Mouse (Mus musculus): Measurements from ENCODE around the gene Slc39a11. TPM values are rescaled to one million over a fixed set of nuclear protein-coding genes. Genes with fewer than 3 reads are reported as not detected.
"Not testable (repeated sequence)": the region's sequence is repeated elsewhere in the genome, so short reads cannot be mapped to it uniquely, and the experiment has no call there.

Slc39a11 gene
- polyA plus RNA-seq, 1 experiment from 2014 or later, result 32.3 TPM

DNA sequence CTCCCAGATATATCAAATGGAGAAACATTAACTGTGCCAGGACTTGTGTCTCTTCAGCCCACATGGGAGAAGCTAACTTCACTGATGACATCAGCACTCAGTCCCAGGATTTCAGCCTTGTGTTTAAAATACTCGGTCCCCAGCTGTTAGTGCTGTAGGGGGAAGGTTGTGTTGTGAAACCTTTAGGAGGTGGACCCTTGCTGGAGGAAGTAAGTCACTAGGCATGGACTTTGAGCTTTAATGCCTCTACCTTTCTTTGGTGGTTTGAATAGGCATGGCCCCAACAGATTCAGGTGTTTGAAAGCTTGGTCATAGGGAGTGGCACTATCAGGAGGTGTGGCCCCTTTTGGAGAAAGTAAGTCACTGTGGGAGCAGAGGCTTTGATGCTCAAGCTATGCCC lies 80.9 kb downstream of the Slc39a11 start:
- H3K36me3 ChIP-seq, result no peaks in the 10 kb centered on the region
- no peak overlapping the region for H3K4me2 ChIP-seq (replicated peaks)
- H3K9ac ChIP-seq, result no peak overlapping the region
- no peak overlapping the region for H3K4me3 ChIP-seq
- peaks cover 30% of the 10 kb centered on the region for H3K4me1 ChIP-seq
- H3K9me3 ChIP-seq (replicated peaks), result no peaks in the 10 kb centered on the region
- WGBS, result 81% methylated on average over 1 of the region's 1 CpGs
- no peak overlapping the region for H3K27ac ChIP-seq
- no peaks in the 10 kb centered on the region for H3K27me3 ChIP-seq
- ATAC-seq (ENCODE audit: low FRiP score), result no peak

DNA sequence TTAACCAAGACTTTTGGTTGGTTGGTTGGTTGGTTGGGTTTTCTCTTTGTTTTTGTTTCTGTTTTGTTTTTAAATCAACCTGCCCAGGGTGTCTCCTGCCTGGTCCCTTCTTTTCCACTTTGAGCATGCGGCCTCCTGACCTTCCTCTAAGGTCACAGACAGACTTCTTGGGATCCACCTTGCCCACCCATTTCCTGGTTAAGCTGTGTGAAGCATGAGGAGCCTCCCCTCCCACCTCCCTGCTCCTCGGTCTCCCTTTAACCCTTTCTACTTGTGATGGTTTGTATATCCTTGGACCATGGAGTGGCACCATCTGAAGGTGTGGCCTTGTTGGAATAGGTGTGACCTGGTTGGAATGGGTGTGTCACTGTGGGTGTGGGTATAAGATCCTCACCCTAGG lies 82.0 kb downstream of the Slc39a11 start:
- ATAC-seq (ENCODE audit: low FRiP score); H3K27ac ChIP-seq; H3K4me2 ChIP-seq (replicated peaks); H3K36me3 ChIP-seq; H3K9ac ChIP-seq; H3K27me3 ChIP-seq; H3K9me3 ChIP-seq (replicated peaks); H3K4me3 ChIP-seq: not testable (repeated sequence)
- peaks cover 29% of the 10 kb centered on the region for H3K4me1 ChIP-seq
- 90% methylated on average over 2 of the region's 2 CpGs for WGBS

DNA sequence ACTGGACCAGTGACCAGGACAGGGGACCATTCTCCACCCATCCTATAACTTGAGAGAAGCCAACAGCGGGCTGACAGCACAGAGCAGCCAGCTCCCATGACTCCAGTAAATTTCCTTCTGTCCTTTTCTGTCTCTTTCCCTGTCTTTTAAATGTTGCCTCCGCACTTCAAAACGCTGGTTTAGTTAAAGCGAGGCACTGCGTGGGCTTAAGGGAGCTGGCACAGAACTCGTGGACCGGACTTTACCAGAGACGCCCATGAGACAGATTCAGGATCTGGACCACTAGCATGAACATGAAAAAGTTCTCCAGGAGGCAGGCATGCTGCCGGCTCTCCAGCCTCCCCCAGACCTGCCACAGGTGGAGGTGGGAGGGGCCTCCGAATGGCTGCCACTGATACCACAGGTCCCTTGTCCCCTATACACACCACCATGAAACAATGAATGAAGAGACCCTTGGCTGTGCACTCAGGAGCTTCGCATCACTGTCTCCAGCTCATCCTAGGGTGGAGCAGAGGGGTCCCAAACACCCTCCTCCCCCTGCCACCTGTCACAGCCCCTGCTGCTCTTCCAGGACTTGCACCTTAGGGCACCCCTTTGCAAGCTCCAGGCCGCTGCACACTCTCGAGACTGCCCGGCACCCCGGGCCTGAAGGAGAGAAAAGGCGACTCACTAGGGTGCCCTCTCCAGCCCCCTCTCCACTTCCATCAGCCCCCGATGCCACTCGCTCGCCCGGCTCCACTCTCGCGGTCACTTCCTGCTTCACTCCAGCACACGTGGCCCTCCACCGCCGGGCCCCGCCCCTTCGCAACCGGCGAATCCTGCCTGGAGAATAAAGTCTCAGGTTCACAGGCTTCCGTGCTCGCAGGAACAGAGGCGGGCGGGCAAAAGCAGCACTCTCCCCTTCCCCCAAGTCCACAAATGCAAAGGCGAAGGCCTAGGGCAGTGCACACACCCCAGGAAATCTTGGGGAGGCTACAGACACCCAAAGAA lies 84.6 kb downstream of the Slc39a11 start:
- H3K4me1 ChIP-seq, result peaks cover 19% of the 10 kb centered on the region
- peak overlapping the region; percentile 63 for H3K4me3 ChIP-seq
- no peak overlapping the region for H3K27ac ChIP-seq
- WGBS, result 7% methylated on average over 34 of the region's 34 CpGs
- peak overlapping the region; percentile 97 for H3K4me2 ChIP-seq (replicated peaks)
- H3K36me3 ChIP-seq, result no peaks in the 10 kb centered on the region
- no peaks in the 10 kb centered on the region for H3K27me3 ChIP-seq
- H3K9ac ChIP-seq, result peak overlapping the region; percentile 78
- ATAC-seq (ENCODE audit: low FRiP score), result peak; percentile 85
- H3K9me3 ChIP-seq (replicated peaks), result no peaks in the 10 kb centered on the region

DNA sequence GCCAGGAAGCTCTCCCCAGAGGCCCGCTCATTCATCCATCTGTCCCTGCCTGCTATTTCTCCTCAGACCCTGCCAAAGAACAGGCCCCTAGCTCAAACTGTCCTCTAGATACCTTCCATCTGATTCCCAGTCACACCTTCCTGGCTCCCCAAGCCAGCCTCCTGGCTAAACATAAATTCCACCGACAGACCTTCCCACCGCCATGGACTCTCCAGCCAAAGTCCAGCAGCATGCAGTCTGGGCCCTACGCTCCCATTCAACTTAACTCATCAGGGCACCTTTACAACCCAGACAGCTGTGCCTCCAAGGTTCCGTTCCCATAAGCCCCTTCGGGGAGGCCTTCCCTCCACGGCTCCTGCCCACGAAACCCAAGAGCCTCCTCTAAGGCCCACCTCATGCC lies 87.6 kb downstream of the Slc39a11 start:
- H3K4me1 ChIP-seq, result peaks cover 21% of the 10 kb centered on the region
- H3K9ac ChIP-seq, result no peak overlapping the region
- no peak overlapping the region for H3K4me3 ChIP-seq
- H3K4me2 ChIP-seq (replicated peaks), result no peak overlapping the region
- WGBS, result 91% methylated on average over 8 of the region's 8 CpGs
- H3K27ac ChIP-seq, result no peak overlapping the region
- no peaks in the 10 kb centered on the region for H3K27me3 ChIP-seq
- no peaks in the 10 kb centered on the region for H3K36me3 ChIP-seq
- no peaks in the 10 kb centered on the region for H3K9me3 ChIP-seq (replicated peaks)
- no peak for ATAC-seq (ENCODE audit: low FRiP score)

DNA sequence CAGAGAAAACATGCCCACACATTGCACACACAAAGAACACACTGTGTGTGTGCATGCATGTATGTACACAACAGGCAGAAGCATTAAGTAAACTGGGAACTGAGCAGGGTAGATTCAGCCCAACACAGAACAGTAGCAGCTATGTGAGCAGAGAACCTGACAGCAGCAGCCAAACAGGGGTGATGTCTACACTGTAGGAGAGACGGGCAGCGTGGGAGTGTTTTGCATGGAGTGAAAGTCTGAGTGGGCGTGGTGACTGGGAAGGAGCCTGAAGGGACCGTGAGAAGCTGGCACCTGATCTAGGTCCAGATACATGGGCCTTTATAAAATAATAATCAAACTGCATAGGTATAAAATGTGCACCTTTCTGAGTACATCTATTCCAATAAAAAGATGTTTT lies 89.7 kb downstream of the Slc39a11 start:
- Histone ChIP-seq H3K4me3 (no peak overlapping the region), H3K9ac (no peak overlapping the region), H3K9me3 (replicated peaks) (no peaks in the 10 kb centered on the region), H3K4me1 (peaks cover 14% of the 10 kb centered on the region), H3K4me2 (replicated peaks) (no peak overlapping the region), H3K27ac (no peak overlapping the region), H3K36me3 (no peaks in the 10 kb centered on the region), H3K27me3 (no peaks in the 10 kb centered on the region)
- 81% methylated on average over 4 of the region's 4 CpGs for WGBS
- no peak for ATAC-seq (ENCODE audit: low FRiP score)

DNA sequence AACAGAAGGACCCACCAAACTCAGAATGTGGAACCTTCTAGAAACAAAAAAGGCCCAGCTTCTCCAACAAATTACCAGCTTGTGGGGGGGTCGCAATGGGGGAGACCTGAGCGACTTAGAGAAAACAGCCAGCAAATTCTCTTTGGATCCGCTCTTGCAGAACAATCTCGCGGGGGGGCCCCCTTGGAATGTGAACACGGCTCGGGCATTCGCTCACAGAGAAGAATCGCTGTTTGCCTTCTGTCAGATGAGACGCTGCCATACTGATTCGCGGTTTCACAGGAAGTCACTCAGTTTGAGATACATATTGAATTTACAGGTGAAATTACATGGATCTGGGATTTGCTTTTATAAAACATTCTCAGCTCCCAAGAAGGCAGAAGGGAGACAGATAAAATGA lies 91.4 kb downstream of the Slc39a11 start:
- no peak overlapping the region for H3K4me2 ChIP-seq (replicated peaks)
- no peak overlapping the region for H3K4me3 ChIP-seq
- H3K27me3 ChIP-seq, result no peaks in the 10 kb centered on the region
- 55% methylated on average over 12 of the region's 12 CpGs for WGBS
- no peaks in the 10 kb centered on the region for H3K9me3 ChIP-seq (replicated peaks)
- no peak for ATAC-seq (ENCODE audit: low FRiP score)
- no peaks in the 10 kb centered on the region for H3K36me3 ChIP-seq
- no peak overlapping the region for H3K9ac ChIP-seq
- H3K4me1 ChIP-seq, result peaks cover 6% of the 10 kb centered on the region
- H3K27ac ChIP-seq, result no peak overlapping the region

DNA sequence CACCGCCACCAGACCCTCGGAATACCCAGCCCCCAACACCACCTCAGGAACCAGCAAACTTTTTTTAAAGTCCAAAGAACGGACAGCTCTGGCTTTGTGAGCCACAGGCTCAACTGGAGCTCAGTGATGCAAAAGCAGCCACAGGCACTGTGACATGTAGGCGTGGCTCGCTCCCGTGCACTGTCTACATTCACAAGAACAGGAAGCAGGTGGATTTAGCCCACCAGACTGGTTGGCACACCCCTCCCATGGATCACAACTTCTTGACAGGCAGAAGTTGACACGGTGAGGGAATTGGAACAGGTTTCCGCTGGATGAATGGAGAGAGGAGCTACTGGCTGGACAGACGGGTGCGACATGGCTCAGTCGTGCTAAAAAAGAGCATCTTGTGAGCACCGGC lies 93.7 kb downstream of the Slc39a11 start:
- Histone ChIP-seq H3K4me1 (peaks cover 20% of the 10 kb centered on the region), H3K4me3 (no peak overlapping the region), H3K9ac (no peak overlapping the region), H3K27me3 (no peaks in the 10 kb centered on the region), H3K36me3 (no peaks in the 10 kb centered on the region), H3K4me2 (replicated peaks) (no peak overlapping the region), H3K27ac (no peak overlapping the region), H3K9me3 (replicated peaks) (no peaks in the 10 kb centered on the region)
- WGBS, result 88% methylated on average over 12 of the region's 12 CpGs
- ATAC-seq (ENCODE audit: low FRiP score), result no peak

DNA sequence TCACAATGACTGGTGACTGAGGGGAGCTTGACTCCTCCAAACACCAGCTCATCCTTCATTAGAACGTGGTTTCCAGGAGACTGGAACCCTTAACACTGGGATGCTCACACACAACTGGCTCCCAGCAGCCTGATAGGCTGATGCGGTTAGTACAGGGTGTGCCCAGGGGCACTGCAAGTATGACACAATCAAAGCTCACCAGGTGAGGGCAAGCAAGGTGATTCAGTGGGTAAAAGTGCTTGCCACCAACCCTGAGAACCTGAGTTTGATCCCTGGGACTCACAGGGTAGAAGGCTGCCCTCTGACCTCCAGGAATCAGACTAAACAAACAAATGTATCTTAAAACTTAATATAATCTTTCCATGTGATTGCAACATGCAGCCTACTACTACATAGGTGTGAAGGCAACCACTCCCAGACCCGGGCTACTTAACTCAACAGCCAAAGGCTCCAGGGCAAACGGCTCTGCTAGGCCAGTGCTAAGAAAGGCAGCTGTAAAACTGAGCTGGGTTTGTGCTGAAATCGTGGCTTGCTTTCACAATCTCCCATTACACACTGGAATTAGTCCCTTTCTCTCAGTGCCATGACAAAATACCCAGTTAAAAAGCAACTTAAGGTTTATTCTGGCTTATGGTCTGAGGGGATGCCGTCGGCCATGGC lies 95.0 kb downstream of the Slc39a11 start:
- Histone ChIP-seq H3K27me3 (no peaks in the 10 kb centered on the region), H3K4me1 (peaks cover 17% of the 10 kb centered on the region), H3K9me3 (replicated peaks) (no peaks in the 10 kb centered on the region), H3K36me3 (no peaks in the 10 kb centered on the region), H3K4me2 (replicated peaks) (no peak overlapping the region), H3K4me3 (no peak overlapping the region), H3K27ac (no peak overlapping the region), H3K9ac (no peak overlapping the region)
- WGBS, result 89% methylated on average over 7 of the region's 7 CpGs
- no peak for ATAC-seq (ENCODE audit: low FRiP score)

DNA sequence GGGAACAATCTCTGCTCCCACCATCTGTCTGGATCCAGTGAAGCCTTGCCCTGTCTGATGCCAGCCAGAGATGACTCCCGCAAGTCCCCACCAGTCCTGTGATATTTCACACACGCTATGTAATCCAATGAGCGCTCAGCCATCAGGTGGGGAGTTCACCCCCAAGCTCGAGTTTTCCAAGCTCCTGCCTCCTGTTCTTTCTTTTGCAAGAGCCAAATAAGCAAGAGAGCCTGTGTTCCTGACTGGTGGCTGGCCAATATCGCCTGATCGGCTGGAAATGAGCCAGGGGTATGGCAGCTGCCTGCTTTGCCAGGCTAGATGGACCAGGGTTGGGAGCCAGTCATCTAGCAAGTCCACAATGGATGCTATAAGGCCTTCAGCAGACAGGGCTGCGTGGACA lies 95.7 kb downstream of the Slc39a11 start:
- 85% methylated on average over 7 of the region's 7 CpGs for WGBS

DNA sequence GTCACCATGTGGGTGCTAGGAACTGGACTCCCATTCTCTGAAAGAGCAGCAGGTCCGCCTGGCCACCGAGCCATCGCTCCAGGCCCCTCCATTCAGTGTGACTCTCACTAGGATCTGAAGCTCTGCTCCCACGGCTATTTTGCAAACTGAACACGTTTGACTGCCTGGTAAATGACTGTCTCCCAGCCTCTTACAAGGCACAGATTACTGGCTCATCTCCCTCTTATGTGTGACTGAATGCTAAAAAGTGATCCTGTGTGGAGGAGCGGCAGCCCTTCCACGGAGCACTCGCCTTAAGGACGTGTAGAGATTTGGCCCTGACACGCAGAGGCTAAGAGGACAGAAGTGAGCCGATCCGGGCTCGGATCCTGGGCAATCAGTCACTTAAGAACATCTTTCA lies 96.3 kb downstream of the Slc39a11 start:
- Histone ChIP-seq H3K4me2 (replicated peaks) (no peak overlapping the region), H3K27me3 (no peaks in the 10 kb centered on the region), H3K9me3 (replicated peaks) (no peaks in the 10 kb centered on the region), H3K27ac (0 out of 2 replicates have a peak overlapping the region, but pooled peaks have one; percentile 18), H3K36me3 (no peaks in the 10 kb centered on the region), H3K4me3 (no peak overlapping the region), H3K9ac (no peak overlapping the region), H3K4me1 (peaks cover 17% of the 10 kb centered on the region)
- 84% methylated on average over 13 of the region's 13 CpGs for WGBS
- ATAC-seq (ENCODE audit: low FRiP score), result no peak

More for the DNA sequence above, 95.7 kb downstream of the Slc39a11 start:
- Histone ChIP-seq H3K27ac (no peak overlapping the region), H3K4me2 (replicated peaks) (no peak overlapping the region), H3K9me3 (replicated peaks) (no peaks in the 10 kb centered on the region), H3K9ac (no peak overlapping the region), H3K4me1 (peaks cover 17% of the 10 kb centered on the region), H3K36me3 (no peaks in the 10 kb centered on the region), H3K27me3 (no peaks in the 10 kb centered on the region), H3K4me3 (no peak overlapping the region)
- ATAC-seq (ENCODE audit: low FRiP score), result no peak

DNA sequence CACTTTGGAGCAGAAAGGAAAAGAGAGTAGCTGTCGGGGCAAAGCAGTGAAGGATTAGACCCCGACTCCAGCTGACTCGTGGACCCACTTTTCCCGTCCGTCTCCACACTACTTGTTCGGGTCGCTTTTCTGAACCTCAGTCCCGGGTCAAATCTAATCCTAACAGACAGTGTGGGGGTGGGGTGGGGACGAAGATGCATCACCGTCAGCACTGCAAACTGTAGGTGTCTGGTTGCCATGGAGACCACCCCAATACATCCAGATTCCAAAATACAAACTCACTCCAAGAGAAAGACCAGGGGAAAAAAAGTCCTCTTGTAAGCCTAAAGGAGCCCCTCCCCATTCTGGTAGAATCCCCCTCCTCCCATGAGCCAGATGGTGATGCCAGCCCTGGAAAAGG lies 97.3 kb downstream of the Slc39a11 start:
- no peaks in the 10 kb centered on the region for H3K27me3 ChIP-seq
- no peak overlapping the region for H3K9ac ChIP-seq
- WGBS, result 58% methylated on average over 10 of the region's 10 CpGs
- no peaks in the 10 kb centered on the region for H3K36me3 ChIP-seq
- no peak overlapping the region for H3K4me2 ChIP-seq (replicated peaks)
- H3K9me3 ChIP-seq (replicated peaks), result no peaks in the 10 kb centered on the region
- peaks cover 14% of the 10 kb centered on the region for H3K4me1 ChIP-seq
- no peak for ATAC-seq (ENCODE audit: low FRiP score)
- H3K4me3 ChIP-seq, result no peak overlapping the region
- no peak overlapping the region for H3K27ac ChIP-seq

DNA sequence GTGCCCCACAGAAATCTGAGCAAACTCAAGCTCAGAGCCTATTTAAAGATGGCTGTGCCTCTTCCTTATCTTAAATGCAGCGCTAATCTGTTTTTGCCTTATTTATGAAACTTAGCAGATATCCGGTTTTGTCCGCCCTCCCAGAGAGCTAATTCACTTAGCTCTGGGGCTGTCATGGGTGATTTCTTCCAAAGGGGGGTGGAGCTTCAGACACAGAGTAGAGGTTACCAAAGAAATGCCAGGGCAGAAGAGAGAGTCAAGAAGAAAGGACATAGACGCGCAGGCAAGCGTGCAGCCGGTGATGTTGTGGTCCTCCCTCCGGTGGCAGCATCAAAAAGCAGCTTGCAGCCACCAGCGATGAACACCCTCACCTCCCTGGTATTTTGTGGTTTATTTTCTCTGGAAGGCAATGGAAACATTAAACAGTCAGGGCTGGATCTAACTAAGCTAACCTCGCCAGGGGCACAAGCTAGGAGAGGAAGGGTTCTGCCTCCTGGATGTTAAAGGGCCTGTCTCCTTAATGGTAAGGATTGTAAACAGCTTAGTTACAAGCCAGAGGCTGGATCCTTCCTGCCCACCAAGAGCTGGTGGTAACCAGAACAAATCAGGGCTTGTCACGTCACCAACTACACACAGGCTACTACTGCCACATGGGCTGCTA lies 103.5 kb downstream of the Slc39a11 start:
- Histone ChIP-seq H3K9me3 (replicated peaks) (0 out of 2 replicates have a peak, but pooled peaks cover 8% of the 10 kb centered on the region), H3K4me2 (replicated peaks) (no peak overlapping the region), H3K4me1 (peaks cover 2% of the 10 kb centered on the region; the same call in 1 of the 2 replicates), H3K27me3 (no peaks in the 10 kb centered on the region), H3K9ac (no peak overlapping the region), H3K4me3 (no peak overlapping the region), H3K36me3 (no peaks in the 10 kb centered on the region), H3K27ac (peak overlapping the region; percentile 23; the same call in 1 of the 2 replicates)
- ATAC-seq (ENCODE audit: low FRiP score), result no peak
- 77% methylated on average over 11 of the region's 11 CpGs for WGBS

Data from hindbrain, embryonic 12.5 days (tissue).